Mouse (Mus musculus) embryonic fibroblast, embryonic 13.5 days (primary cell): ENCODE data around the gene Esrrb. TPM values are rescaled to one million over a fixed set of nuclear protein-coding genes. Genes with fewer than 3 reads are reported as not detected.

Experiments
- H3K27ac ChIP-seq: 2 replicates; pipeline ENCODE4 v1.5.1; 2012; ENCODE audit warnings: low read length, control low read depth, inconsistent platforms; ENCODE audit not compliant: insufficient read depth
- H3K4me1 ChIP-seq: 2 replicates; pipeline ENCODE4 v1.6.1; 2011; ENCODE audit warnings: low read length; ENCODE audit not compliant: control insufficient read depth, insufficient read depth
- H3K4me3 ChIP-seq: 2 replicates; pipeline ENCODE4 v1.5.1; 2011; ENCODE audit warnings: mild to moderate bottlenecking, control low read depth, low read length; ENCODE audit not compliant: insufficient read depth
- CTCF ChIP-seq: IDR thresholded peaks from 2 replicates; pipeline ENCODE4 v1.5.1; 2011; ENCODE audit warnings: mild to moderate bottlenecking, control low read depth, low read length, moderate library complexity, borderline replicate concordance; ENCODE audit not compliant: insufficient read depth
- POLR2A ChIP-seq: IDR thresholded peaks from 2 replicates; pipeline ENCODE4 v1.6.1; 2011; ENCODE audit warnings: low read depth, mild to moderate bottlenecking, control low read depth, low read length, moderate library complexity
- polyA plus RNA-seq: library from polyadenylated mRNA; stranded (reverse); fragments of >200 nt; gene quantifications from 2 replicates; pipeline ENCODE4 v1.2.4, GENCODE M21; 2011; ENCODE audit warnings: low read depth; ENCODE audit not compliant: missing spikeins, insufficient read length

Gene Esrrb
- polyA plus RNA-seq, 1 experiment: not detected

GRCm38 (mm10) chr12:86398762-86399161, 37.8 kb downstream of the Esrrb start:
- Histone ChIP-seq H3K27ac (no peak overlapping the region), H3K4me1 (peaks cover 7% of the 10 kb centered on the region; the same call in 1 of the 2 replicates), H3K4me3 (no peak overlapping the region)
- no peak for TF ChIP-seq POLR2A
- TF ChIP-seq CTCF: no peak

- Histone ChIP-seq H3K4me3 (no peak overlapping the region), H3K27ac (no peak overlapping the region), H3K4me1 (0 out of 2 replicates have a peak, but pooled peaks cover 4% of the 10 kb centered on the region)
- no peak for TF ChIP-seq POLR2A
- TF ChIP-seq CTCF: peak; percentile 89
Measured at GRCm38 (mm10) chr12:86402718-86403117, 41.8 kb downstream of the Esrrb start.

- H3K4me3 ChIP-seq: peak overlapping the region; percentile 34
- no peaks in the 10 kb centered on the region for H3K4me1 ChIP-seq
- TF ChIP-seq POLR2A: no peak
- TF ChIP-seq CTCF: no peak
- H3K27ac ChIP-seq: no peak overlapping the region
Measured at GRCm38 (mm10) chr12:86421490-86421904, 60.6 kb downstream of the Esrrb start.

- H3K4me3 ChIP-seq: peak overlapping the region; percentile 34
Measured at GRCm38 (mm10) chr12:86422166-86422910, 61.4 kb downstream of the Esrrb start.

GRCm38 (mm10) chr12:86423102-86423501, 62.2 kb downstream of the Esrrb start:
- Histone ChIP-seq H3K4me3 (no peak overlapping the region), H3K27ac (no peak overlapping the region), H3K4me1 (no peaks in the 10 kb centered on the region)
- no peak for TF ChIP-seq POLR2A
- no peak for TF ChIP-seq CTCF

More at GRCm38 (mm10) chr12:86422166-86422910, 61.4 kb downstream of the Esrrb start:
- TF ChIP-seq CTCF: no peak
- no peak for TF ChIP-seq POLR2A
- no peak overlapping the region for H3K27ac ChIP-seq
- H3K4me1 ChIP-seq: no peaks in the 10 kb centered on the region

GRCm38 (mm10) chr12:86427585-86427984, 66.7 kb downstream of the Esrrb start:
- H3K27ac ChIP-seq: no peak overlapping the region
- H3K4me3 ChIP-seq: no peak overlapping the region
- H3K4me1 ChIP-seq: no peaks in the 10 kb centered on the region
- TF ChIP-seq CTCF (no peak), POLR2A (no peak)

GRCm38 (mm10) chr12:86431671-86432070, 70.8 kb downstream of the Esrrb start:
- TF ChIP-seq CTCF (no peak), POLR2A (no peak)
- H3K4me1 ChIP-seq: no peaks in the 10 kb centered on the region
- H3K27ac ChIP-seq: no peak overlapping the region
- H3K4me3 ChIP-seq: no peak overlapping the region

GRCm38 (mm10) chr12:86433371-86433821, 72.5 kb downstream of the Esrrb start:
- no peak overlapping the region for H3K4me3 ChIP-seq
- TF ChIP-seq POLR2A: no peak
- TF ChIP-seq CTCF: 0 out of 2 replicates have a peak, but pooled peaks have one; percentile 8
- no peaks in the 10 kb centered on the region for H3K4me1 ChIP-seq
- no peak overlapping the region for H3K27ac ChIP-seq

GRCm38 (mm10) chr12:86435651-86436050, 74.7 kb downstream of the Esrrb start:
- H3K4me1 ChIP-seq: no peaks in the 10 kb centered on the region
- no peak for TF ChIP-seq CTCF
- no peak for TF ChIP-seq POLR2A
- no peak overlapping the region for H3K27ac ChIP-seq

GRCm38 (mm10) chr12:86450848-86451247, 89.9 kb downstream of the Esrrb start:
- Histone ChIP-seq H3K4me3 (no peak overlapping the region), H3K4me1 (no peaks in the 10 kb centered on the region), H3K27ac (no peak overlapping the region)
- TF ChIP-seq POLR2A (no peak), CTCF (no peak)

More at GRCm38 (mm10) chr12:86435651-86436050, 74.7 kb downstream of the Esrrb start:
- no peak overlapping the region for H3K4me3 ChIP-seq
